Mouse (Mus musculus): ENCODE measurements around the gene Acmsd.

GRCm38 (mm10) chr1:127755806-127756205 is 26.6 kb downstream of the Acmsd start:
- no peak for TF ChIP-seq CTCF (IDR thresholded peaks at IDR 0.05; ENCODE audit: control insufficient read depth, insufficient read depth, low read length)
- TF ChIP-seq POLR2A (IDR thresholded peaks at IDR 0.05; ENCODE audit: borderline replicate concordance, control insufficient read depth, low read depth, low read length), result no peak
